Mouse (Mus musculus) MEL (cell line): Measurements from ENCODE around the gene Rpain. TPM values are rescaled to one million over a fixed set of nuclear protein-coding genes. Genes with fewer than 3 reads are reported as not detected.
A peak's percentile ranks its signal among the peaks of the same experiment; 100 is the strongest.

Source experiments
- DNase-seq: peaks from one replicate; pipeline ENCODE4 v3.0.0; 2011; ENCODE audit warnings: low read depth, low spot score
- H3K27ac ChIP-seq: 2 replicates; pipeline ENCODE4 v1.5.1; 2012; ENCODE audit warnings: low read depth, mild to moderate bottlenecking, control low read depth, low read length, moderate library complexity; ENCODE audit not compliant: control insufficient read depth
- H3K27me3 ChIP-seq, 2 experiments: fragments of 150-350 bp in 1 of 2; sonication (generic) in 1 of 2; 2 replicates each; pipeline ENCODE4 v1.6.1; 2012; ENCODE audit warnings: low read length in 2 of 2, mild to moderate bottlenecking in 2 of 2, improper control_type of control experiment in 1 of 2, moderate library complexity in 1 of 2; ENCODE audit not compliant: insufficient read depth in 2 of 2, control insufficient read depth in 1 of 2
- H3K36me3 ChIP-seq, 2 experiments: 2 replicates each; pipeline ENCODE4 v1.6.1; 2012 to 2014; ENCODE audit warnings: low read length in 2 of 2, improper control_type of control experiment in 1 of 2, inconsistent platforms in 1 of 2, mild to moderate bottlenecking in 1 of 2; ENCODE audit not compliant: insufficient read depth in 2 of 2, control insufficient read depth in 1 of 2
- H3K4me1 ChIP-seq, 2 experiments: fragments of 150-350 bp in 1 of 2; sonication (generic) in 1 of 2; 2 replicates each; pipeline ENCODE4 v1.6.1; 2012; ENCODE audit warnings: low read length in 2 of 2, improper control_type of control experiment in 1 of 2, mild to moderate bottlenecking in 1 of 2; ENCODE audit not compliant: insufficient read depth in 2 of 2, control insufficient read depth in 1 of 2
- H3K4me3 ChIP-seq, 2 experiments: fragments of 150-350 bp in 1 of 2; sonication (generic) in 1 of 2; 2 replicates each; pipeline ENCODE4 v1.5.1; 2012; ENCODE audit warnings: low read depth in 2 of 2, low read length in 2 of 2, mild to moderate bottlenecking in 2 of 2, moderate library complexity in 2 of 2, control low read depth in 1 of 2, improper control_type of control experiment in 1 of 2; ENCODE audit not compliant: control insufficient read depth in 1 of 2, insufficient read depth in 1 of 2
- H3K79me2 ChIP-seq: 2 replicates; pipeline ENCODE4 v1.6.1; 2012; ENCODE audit warnings: mild to moderate bottlenecking, low read length, moderate library complexity; ENCODE audit not compliant: control insufficient read depth, poor library complexity, insufficient read depth
- H3K9ac ChIP-seq: 2 replicates; pipeline ENCODE4 v1.6.1; 2012; ENCODE audit warnings: low read depth, mild to moderate bottlenecking, control low read depth, low read length, moderate library complexity; ENCODE audit not compliant: control insufficient read depth, poor library complexity, severe bottlenecking
- H3K9me3 ChIP-seq: fragments of 150-350 bp; sonication (generic); replicated peaks from 2 replicates; pipeline ENCODE4 v1.6.1; 2012; ENCODE audit warnings: mild to moderate bottlenecking, low read length, improper control_type of control experiment, moderate library complexity; ENCODE audit not compliant: insufficient read depth
- BHLHE40 ChIP-seq: IDR thresholded peaks from 2 replicates; pipeline ENCODE4 v1.6.1; 2012; ENCODE audit warnings: low read depth, mild to moderate bottlenecking, inconsistent platforms, low read length, improper control_type of control experiment, borderline replicate concordance
- CTCF ChIP-seq, 3 experiments: IDR thresholded peaks in 2 of 3; conservative IDR thresholded peaks in 1 of 3; 2 replicates each; pipeline ENCODE4 v1.5.1; 2011 to 2012; ENCODE audit warnings: low read length in 3 of 3, low read depth in 2 of 3, mild to moderate bottlenecking in 2 of 3, improper control_type of control experiment in 1 of 3, inconsistent platforms in 1 of 3, mixed read lengths in 1 of 3, moderate library complexity in 1 of 3; ENCODE audit not compliant: control insufficient read depth in 1 of 3, insufficient read depth in 1 of 3, poor library complexity in 1 of 3, severe bottlenecking in 1 of 3
- E2F4 ChIP-seq: IDR thresholded peaks from 2 replicates; pipeline ENCODE4 v1.6.1; 2011; ENCODE audit warnings: low read depth, low read length, improper control_type of control experiment, borderline replicate concordance
- ETS1 ChIP-seq: IDR thresholded peaks from 2 replicates; pipeline ENCODE4 v1.6.1; 2012; ENCODE audit warnings: low read depth, mild to moderate bottlenecking, inconsistent platforms, low read length, improper control_type of control experiment, moderate library complexity
- GABPA ChIP-seq: IDR thresholded peaks from 2 replicates; pipeline ENCODE4 v1.6.1; 2012; ENCODE audit warnings: low read depth, mild to moderate bottlenecking, inconsistent platforms, low read length, improper control_type of control experiment, moderate library complexity
- GATA1 ChIP-seq: IDR thresholded peaks from 2 replicates; pipeline ENCODE4 v1.6.1; 2011; ENCODE audit warnings: low read depth, low read length, improper control_type of control experiment
- JUND ChIP-seq: IDR thresholded peaks from 2 replicates; pipeline ENCODE4 v1.6.1; 2011; ENCODE audit warnings: low read depth, mild to moderate bottlenecking, improper control_type of control experiment, low read length
- MAZ ChIP-seq: IDR thresholded peaks from 2 replicates; pipeline ENCODE4 v1.6.1; 2012; ENCODE audit warnings: low read depth, mild to moderate bottlenecking, inconsistent platforms, low read length, improper control_type of control experiment
- MYB ChIP-seq: IDR thresholded peaks from 2 replicates; pipeline ENCODE4 v1.6.1; 2011; ENCODE audit warnings: mild to moderate bottlenecking, low read depth, low read length, improper control_type of control experiment
- MYC ChIP-seq: IDR thresholded peaks from 2 replicates; pipeline ENCODE4 v1.6.1; 2011; ENCODE audit warnings: low read depth, mild to moderate bottlenecking, low read length, improper control_type of control experiment, moderate library complexity
- RAD21 ChIP-seq: IDR thresholded peaks from 2 replicates; pipeline ENCODE4 v1.6.1; 2011; ENCODE audit warnings: mild to moderate bottlenecking, low read depth, low read length, improper control_type of control experiment
- RCOR1 ChIP-seq: IDR thresholded peaks from 2 replicates; pipeline ENCODE4 v1.6.1; 2012; ENCODE audit warnings: low read depth, mild to moderate bottlenecking, inconsistent platforms, low read length, improper control_type of control experiment
- SIN3A ChIP-seq: IDR thresholded peaks from 2 replicates; pipeline ENCODE4 v1.6.1; 2012; ENCODE audit warnings: low read length, improper control_type of control experiment, inconsistent platforms
- UBTF ChIP-seq: IDR thresholded peaks from 2 replicates; pipeline ENCODE4 v1.6.1; 2012; ENCODE audit warnings: low read depth, mild to moderate bottlenecking, inconsistent platforms, low read length, improper control_type of control experiment, moderate library complexity, borderline replicate concordance; ENCODE audit not compliant: insufficient read depth
- USF1 ChIP-seq: IDR thresholded peaks from 2 replicates; pipeline ENCODE4 v1.6.1; 2014; ENCODE audit warnings: low read depth, mild to moderate bottlenecking, inconsistent platforms, low read length, improper control_type of control experiment, moderate library complexity
- ZMIZ1 ChIP-seq: IDR thresholded peaks from 2 replicates; pipeline ENCODE4 v1.6.1; 2012; ENCODE audit warnings: low read depth, mild to moderate bottlenecking, inconsistent platforms, low read length, improper control_type of control experiment, moderate library complexity
- ZNF384 ChIP-seq: IDR thresholded peaks from 2 replicates; pipeline ENCODE4 v1.6.1; 2012; ENCODE audit warnings: low read depth, mild to moderate bottlenecking, inconsistent platforms, low read length, improper control_type of control experiment
- polyA plus RNA-seq, 2 experiments: library from polyadenylated mRNA; stranded (reverse) in 1 of 2; unstranded in 1 of 2; fragments of >175 nt in 1 of 2; fragments of >200 nt in 1 of 2; gene quantifications; 2 replicates each; pipeline versions ENCODE4 v1.2.1 to v1.2.4; 2012; ENCODE audit warnings: low replicate concordance in 2 of 2, low read depth in 1 of 2; ENCODE audit not compliant: insufficient read length in 2 of 2, insufficient read depth in 1 of 2, missing spikeins in 1 of 2
- total RNA-seq: library from RNA; depleted of rRNA; stranded (reverse); fragments of 300-350 nt; gene quantifications from 2 replicates; pipeline ENCODE4 v1.2.3, GENCODE M21; 2012

Gene Rpain
- total and polyA plus RNA-seq, 3 experiments, result 60.8 to 93.5 TPM; not detected in 1

DNA sequence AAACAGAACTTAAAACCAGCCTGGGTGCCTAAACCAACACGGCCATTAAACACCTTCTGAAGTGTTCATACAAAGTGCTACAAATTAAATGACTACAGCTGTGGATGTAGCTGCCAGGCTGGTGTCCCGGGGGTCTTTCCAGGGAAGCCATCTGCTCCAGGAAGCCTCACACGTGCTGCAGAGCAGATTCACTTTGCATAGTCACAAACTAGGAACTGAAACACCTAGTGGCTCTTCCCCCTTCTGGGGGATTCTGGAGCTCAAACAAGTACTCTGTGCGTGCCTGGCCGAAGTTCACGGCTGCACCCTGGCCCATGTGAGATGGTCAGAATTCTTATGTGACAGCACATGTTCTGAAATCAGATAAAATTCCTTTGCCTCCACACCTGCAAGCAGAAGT, 10.2 kb downstream of the Rpain start:
- Histone ChIP-seq H3K27me3 (no peaks in the 10 kb centered on the region), H3K27ac (no peak overlapping the region), H3K4me3 (no peak overlapping the region)
- TF ChIP-seq ZMIZ1, result peak; percentile 39; the same call in 1 of the 2 replicates
- TF ChIP-seq RAD21, result no peak
- TF ChIP-seq GATA1, result 0 out of 2 replicates have a peak, but pooled peaks have one; percentile 11
- TF ChIP-seq ETS1, result no peak
- no peak for TF ChIP-seq UBTF
- TF ChIP-seq, all 39 proteins: peak for 2
- H3K79me2 ChIP-seq, result peaks cover 31% of the 10 kb centered on the region
- no peak for DNase-seq
- H3K4me1 ChIP-seq, result peaks cover 5 to 10% of the 10 kb centered on the region in 2 experiments
- no peak overlapping the region for H3K9ac ChIP-seq
- H3K9me3 ChIP-seq, result no peaks in the 10 kb centered on the region
- H3K36me3 ChIP-seq, result peaks cover 23 to 33% of the 10 kb centered on the region in 2 experiments

DNA sequence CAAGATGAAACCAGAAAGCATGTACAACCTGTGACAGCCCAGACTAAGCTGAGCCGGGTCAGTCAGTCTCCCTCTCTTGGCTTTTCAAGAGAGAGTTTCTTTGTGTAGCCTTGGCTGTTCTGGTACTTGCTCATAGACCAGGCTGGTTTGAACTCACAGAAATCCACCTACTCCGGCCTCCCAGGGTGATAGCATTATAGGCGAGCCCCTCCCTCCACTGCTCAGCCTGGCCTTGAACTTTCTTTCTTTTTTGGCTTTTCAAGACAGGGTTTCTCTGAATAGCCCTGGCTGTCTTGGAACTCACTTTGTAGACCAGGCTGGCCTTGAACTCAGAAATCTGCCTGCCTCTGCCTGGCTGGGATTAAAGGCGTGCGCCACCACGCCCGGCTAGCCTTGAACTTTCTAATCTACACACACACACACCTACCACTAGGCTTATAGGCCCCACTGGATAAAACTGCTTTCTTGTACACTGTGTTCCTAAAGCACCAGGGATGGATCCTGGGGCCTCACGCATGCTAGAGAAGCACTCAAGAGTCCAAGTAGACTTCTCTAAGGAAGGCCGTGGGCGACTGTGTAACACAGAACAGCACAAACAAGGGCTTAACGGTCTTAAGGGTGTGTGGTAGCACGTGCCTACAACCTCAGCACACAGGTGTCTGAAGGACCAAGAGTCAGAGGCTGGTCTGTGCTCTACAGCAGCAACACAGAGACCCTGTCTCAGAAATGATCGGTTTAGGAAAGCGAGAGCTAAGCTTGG, 10.9 kb downstream of the Rpain start:
- peak overlapping the region; percentile 90 to 92 for H3K4me3 ChIP-seq
- no peak for TF ChIP-seq GABPA
- H3K9ac ChIP-seq, result peak overlapping the region; percentile 89
- no peaks in the 10 kb centered on the region for H3K27me3 ChIP-seq
- no peaks in the 10 kb centered on the region for H3K9me3 ChIP-seq
- peak; percentile 40 for DNase-seq
- peaks cover 23 to 36% of the 10 kb centered on the region in 2 experiments for H3K36me3 ChIP-seq
- no peak overlapping the region for H3K27ac ChIP-seq
- H3K4me1 ChIP-seq, result peaks cover 5 to 10% of the 10 kb centered on the region in 2 experiments
- H3K79me2 ChIP-seq, result peaks cover 31% of the 10 kb centered on the region

DNA sequence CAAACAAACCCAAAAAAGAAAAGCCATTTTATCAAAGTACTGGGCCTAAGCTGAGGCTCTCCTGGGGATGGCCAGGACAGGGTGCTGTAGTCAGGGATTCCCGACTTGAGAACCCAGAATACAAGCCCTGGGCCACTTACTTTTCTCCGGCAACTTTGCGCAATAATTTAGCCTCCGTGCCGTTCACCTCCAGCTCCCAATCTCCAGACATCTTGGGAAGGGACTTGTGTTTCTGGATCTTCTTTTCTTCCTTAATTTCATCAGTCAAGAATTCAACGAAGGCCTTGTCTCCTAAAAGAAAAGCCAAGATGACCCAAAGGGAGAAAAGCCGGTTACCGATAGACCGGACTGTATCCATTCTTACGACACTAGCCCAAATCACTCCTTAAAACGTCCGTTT, 12.0 kb downstream of the Rpain start:
- H3K79me2 ChIP-seq, result peaks cover 31% of the 10 kb centered on the region
- peak overlapping the region; percentile 90 to 92 for H3K4me3 ChIP-seq
- peak overlapping the region; percentile 54 for H3K27ac ChIP-seq
- H3K27me3 ChIP-seq, result no peaks in the 10 kb centered on the region
- no peaks in the 10 kb centered on the region for H3K9me3 ChIP-seq
- H3K36me3 ChIP-seq, result peaks cover 23 to 43% of the 10 kb centered on the region in 2 experiments
- DNase-seq, result peak; percentile 48
- H3K4me1 ChIP-seq, result peaks cover 5 to 10% of the 10 kb centered on the region in 2 experiments
- H3K9ac ChIP-seq, result peak overlapping the region; percentile 89
- TF ChIP-seq E2F4 (no peak), GATA1 (no peak), MYB (no peak), CTCF (IDR thresholded peaks at IDR 0.05 in 2 of 3, conservative IDR thresholded peaks at IDR 0.05 in 1 of 3; ENCODE audit: control insufficient read depth in 1 of 3, insufficient read depth in 1 of 3, low read depth in 2 of 3, low read length in 3 of 3, poor library complexity in 1 of 3, severe bottlenecking in 1 of 3) (no peak), RAD21 (no peak), ZMIZ1 (no peak), ZNF384 (no peak), USF1 (no peak), BHLHE40 (no peak), ETS1 (no peak), SIN3A (no peak), JUND (no peak), RCOR1 (no peak), MAZ (no peak), MYC (no peak)
